Mouse (Mus musculus): ENCODE results near the gene N4bp3. TPM values are rescaled to one million over a fixed set of nuclear protein-coding genes. Genes with fewer than 3 reads are reported as not detected.

N4bp3 gene
- polyA plus RNA-seq, 1 experiment from 2014 or later = 32.4 TPM

Other genes with a start within 250 kb of the N4bp3 start
- 16.7 and 17.1 TPM in 2 replicates for gene Phykpl, start 66.1 kb downstream of the N4bp3 start, polyA plus RNA-seq (2015; fragmentation: Nextera tagmentation; extraction: Ambion mirVana)
- 415 TPM in 2 replicates for gene Hnrnpab, start 44.0 kb downstream of the N4bp3 start, polyA plus RNA-seq (2015; fragmentation: Nextera tagmentation; extraction: Ambion mirVana)
- gene Nhp2, start 31.1 kb downstream of the N4bp3 start, polyA plus RNA-seq (2015; fragmentation: Nextera tagmentation; extraction: Ambion mirVana) = 129 and 141 TPM in 2 replicates
- 51.8 and 56.1 TPM in 2 replicates for gene Rmnd5b, start 14.9 kb downstream of the N4bp3 start, polyA plus RNA-seq (2015; fragmentation: Nextera tagmentation; extraction: Ambion mirVana)
- gene D930048N14Rik, start 112 bp upstream of the N4bp3 start, polyA plus RNA-seq (2015; fragmentation: Nextera tagmentation; extraction: Ambion mirVana) = 3.1 and 3.5 TPM in 2 replicates
- 89.7 and 93.3 TPM in 2 replicates for gene 0610009B22Rik, start 38.0 kb upstream of the N4bp3 start, polyA plus RNA-seq (2015; fragmentation: Nextera tagmentation; extraction: Ambion mirVana)
- gene Sec24a, start 112.8 kb upstream of the N4bp3 start, polyA plus RNA-seq (2015; fragmentation: Nextera tagmentation; extraction: Ambion mirVana) = 16.6 and 18.1 TPM in 2 replicates
- gene Sar1b, start 112.8 kb upstream of the N4bp3 start, polyA plus RNA-seq (2015; fragmentation: Nextera tagmentation; extraction: Ambion mirVana) = 90.5 and 96.8 TPM in 2 replicates
- 1.7 and 2.2 TPM in 2 replicates for gene Jade2, start 206.8 kb upstream of the N4bp3 start, polyA plus RNA-seq (2015; fragmentation: Nextera tagmentation; extraction: Ambion mirVana)

Measured in limb, embryonic 13.5 days (tissue).